Mouse (Mus musculus) left cerebral cortex, postnatal 4 days (tissue): ENCODE measurements around the gene Tes3-ps. TPM values are rescaled to one million over a fixed set of nuclear protein-coding genes. Genes with fewer than 3 reads are reported as not detected.

Source experiments
- DNase-seq: peaks from one replicate; pipeline ENCODE4 v3.0.0-alpha.2; 2022
- intact Hi-C: fragments of 180-260 bp; cut with DNase I; formaldehyde crosslinking; loops from one replicate; pipeline ENCODE4 v1.15.1; 2025
- total RNA-seq, 2 experiments: library from RNA; stranded (reverse); gene quantifications; 2 replicates each; pipeline ENCODE4 v1.2.3; 2021

Gene Tes3-ps
- total RNA-seq, 2 experiments from 2014 or later: 2.4 to 2.8 TPM

DNA sequence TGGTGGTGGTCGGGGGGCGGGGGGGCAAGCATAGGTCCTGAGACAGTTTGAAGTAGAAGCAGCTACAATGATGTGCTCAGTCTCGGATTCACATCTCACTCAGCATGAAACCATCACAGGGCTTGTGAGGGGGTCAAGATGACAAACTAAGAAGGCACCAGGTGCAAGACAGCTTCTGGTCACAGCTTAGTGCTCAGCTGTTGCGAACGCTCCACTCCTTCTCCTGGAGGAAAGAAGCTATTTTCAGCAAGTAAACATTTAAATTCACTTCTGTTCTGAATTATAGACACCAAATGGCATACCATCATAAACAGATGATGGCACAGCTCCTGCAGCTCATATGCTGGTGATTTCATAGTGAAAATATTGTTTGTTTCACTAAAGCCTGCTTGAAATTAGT lies 7.7 kb upstream of the Tes3-ps start:
- intact Hi-C loops: no loop called here
- no peak for DNase-seq

DNA sequence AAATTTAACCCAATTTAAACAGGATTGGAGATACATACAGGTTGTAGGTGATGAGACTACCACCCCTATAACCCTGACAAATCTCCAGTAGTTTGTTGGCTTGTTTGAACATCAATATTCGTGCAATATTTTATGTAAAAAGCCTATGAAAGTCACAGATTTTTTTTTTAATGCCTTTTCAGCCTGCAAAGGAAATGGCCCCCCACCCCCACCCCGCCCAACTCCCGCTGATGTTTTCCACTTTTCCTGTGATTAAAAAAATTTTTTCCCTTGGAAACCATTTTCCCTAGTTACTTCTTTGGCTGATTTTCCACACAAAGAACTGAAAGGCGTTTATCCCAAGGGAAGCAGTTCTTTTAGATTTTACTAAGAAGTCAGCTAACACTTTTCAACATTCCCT lies 11.4 kb downstream of the Tes3-ps start, which contains the start of gene Ecm2:
TSS of gene Ecm2 (plus strand) at position 301 of the 400 bp plus-strand sequence.
- DNase-seq: no peak
- intact Hi-C loops: no loop called here

DNA sequence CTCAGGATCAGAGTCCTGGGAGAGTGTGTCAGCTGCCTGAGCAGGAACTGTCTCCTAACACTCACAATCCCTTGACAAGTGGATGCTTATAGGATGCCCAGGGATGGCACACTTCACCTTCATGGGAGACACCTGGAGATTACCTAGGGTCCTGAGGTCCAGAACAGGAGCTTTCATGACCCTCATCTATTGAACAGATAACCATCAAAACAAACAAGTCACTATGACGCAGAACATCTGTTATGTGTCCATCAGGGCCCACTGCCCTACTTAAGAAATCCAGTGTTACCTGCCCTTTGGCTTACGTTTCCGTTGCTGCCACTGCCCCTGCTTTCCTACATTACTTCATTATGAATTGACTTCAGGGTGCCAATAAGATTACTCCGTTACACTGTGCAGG lies 12.7 kb downstream of the Tes3-ps start:
- no peak for DNase-seq
- intact Hi-C loops: no loop called here

DNA sequence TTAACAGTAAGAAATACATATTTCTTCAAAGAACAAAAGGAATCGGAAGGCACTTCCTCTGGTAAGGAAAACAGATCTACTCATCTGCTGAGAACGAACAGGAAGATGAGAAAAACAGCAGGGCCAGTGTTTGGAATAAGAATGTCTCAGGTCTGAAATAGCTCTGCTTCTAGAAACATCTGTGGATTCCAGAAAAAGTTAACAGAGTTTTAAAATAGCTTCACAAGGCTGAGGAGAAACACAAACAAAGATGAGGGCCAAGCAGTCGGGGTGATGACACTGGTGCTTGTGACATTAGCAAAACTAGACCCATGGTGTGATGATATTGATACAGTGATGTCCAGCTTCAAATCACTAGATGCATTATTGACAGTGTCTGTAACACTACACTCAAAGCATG lies 14.1 kb downstream of the Tes3-ps start:
- no peak for DNase-seq
- intact Hi-C loops: no loop called here

DNA sequence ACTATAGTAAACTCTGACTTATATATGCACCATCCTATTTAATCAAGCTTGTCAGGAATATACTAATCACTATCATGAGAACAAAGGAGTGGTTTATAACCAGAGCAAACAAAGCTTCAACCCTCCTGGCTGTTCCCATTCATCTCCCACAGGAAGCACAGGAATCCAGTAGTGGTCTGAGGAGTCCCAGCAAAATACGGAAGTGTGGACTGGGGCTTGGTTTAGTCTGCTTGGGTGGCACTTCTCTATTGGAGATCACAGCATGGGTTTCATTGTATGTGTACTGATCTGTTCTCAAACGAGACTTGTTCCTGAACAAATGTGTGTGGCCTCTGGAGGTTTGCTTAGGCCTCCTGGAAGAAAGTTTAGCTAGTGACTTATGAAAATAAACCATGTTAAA lies 25.6 kb downstream of the Tes3-ps start:
- intact Hi-C loops: no loop called here
- DNase-seq: no peak

DNA sequence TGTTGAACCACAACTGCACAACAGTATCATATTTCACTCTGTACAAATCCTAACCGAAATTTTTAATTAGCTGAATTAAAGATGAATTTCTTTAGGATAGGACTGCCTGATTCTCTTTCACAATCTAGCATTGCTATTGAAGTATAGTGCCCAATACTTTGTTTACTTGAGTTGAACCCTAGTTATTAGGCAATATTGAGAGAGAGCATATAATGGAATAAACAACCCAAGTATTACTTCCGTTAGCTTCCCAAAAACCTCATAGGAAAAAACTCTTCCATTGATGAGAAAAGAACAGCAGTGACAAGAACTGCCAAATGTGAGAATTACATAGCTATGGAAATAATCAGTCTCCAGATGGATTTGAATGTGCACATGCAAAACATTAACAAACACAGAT lies 33.1 kb downstream of the Tes3-ps start:
- intact Hi-C loops: no loop called here

DNA sequence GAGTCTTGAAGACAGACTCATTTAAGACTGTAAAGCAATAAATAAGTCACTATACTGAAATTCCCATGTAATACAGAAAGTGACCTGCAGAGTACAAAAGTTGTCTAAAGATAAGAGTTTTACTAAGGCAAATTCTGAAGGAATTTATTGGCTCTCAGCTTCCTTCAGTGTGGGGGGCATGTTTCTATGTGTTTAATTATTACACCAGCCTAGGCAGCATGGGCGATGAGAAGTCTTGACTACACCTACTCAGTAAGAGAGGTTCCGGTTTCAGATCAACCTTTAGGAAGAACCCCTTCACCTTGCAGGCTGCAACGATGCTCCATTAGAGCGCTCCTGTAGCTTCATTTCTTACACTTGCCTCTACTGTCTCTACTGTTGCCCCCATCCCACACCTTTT lies 37.5 kb downstream of the Tes3-ps start:
- no peak for DNase-seq
- intact Hi-C loops: no loop called here

More for the DNA sequence above, 33.1 kb downstream of the Tes3-ps start:
- no peak for DNase-seq

DNA sequence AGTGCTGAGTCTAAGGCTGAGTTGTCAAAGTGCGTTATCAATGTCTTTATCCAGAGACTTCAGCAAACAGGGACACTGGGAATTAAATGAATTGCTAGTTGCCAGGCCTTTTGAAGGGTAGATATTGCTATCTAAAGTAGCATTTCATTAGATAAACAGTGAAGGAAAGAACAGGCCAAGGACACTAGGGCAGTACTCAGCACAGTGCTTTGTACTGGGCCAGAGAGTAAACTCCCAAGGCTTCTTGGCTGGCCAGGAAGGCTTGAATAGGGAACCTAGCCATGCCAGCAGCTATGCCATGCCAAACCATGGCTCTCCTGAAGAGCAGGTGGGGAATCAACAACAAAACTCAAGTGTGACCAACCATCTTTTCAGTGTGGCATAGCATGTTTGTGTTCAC lies 43.8 kb downstream of the Tes3-ps start:
- no peak for DNase-seq
- intact Hi-C loops: no loop called here

DNA sequence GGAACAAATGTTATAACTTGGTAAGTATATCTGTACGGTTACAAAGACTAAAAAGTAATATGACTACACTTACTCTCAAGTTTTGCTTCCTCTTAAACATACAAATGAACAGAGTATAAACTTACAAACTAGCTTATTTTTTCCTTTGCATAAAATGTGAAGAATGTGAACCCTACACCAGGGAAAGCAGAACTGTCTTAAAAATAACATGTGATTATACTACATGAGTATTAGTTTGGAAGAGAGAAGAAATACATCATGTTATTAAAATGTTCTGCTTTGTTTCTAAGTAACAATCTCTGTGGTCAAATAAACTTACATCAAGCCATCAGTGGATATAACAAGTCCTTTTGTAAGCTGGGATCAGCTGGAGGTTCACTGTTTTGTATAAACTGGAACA lies 45.6 kb downstream of the Tes3-ps start:
- intact Hi-C loops: no loop called here
- no peak for DNase-seq

DNA sequence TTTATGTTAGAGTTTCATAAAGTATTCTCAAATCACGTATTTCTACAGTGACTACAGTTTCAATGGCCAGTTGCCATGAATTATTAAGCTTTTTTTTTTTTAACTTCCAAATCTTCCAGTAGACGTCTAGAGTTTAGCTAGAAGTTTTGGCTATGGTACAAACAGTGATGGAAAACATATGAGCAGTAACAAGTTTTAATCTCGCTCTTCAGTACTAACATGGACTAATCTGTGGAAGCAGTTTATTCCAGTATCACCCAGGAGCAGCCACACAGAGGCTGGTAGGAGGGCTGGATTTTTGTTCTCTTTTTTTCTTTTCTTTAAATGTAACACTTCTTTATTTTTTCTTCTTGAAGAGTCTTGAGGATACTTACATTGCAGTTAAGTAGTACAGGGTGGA lies 51.2 kb downstream of the Tes3-ps start, which contains the start of gene Aspn:
TSS of gene Aspn (plus strand) at position 165 of the 400 bp plus-strand sequence.
- intact Hi-C loops: no loop called here
- DNase-seq: no peak

DNA sequence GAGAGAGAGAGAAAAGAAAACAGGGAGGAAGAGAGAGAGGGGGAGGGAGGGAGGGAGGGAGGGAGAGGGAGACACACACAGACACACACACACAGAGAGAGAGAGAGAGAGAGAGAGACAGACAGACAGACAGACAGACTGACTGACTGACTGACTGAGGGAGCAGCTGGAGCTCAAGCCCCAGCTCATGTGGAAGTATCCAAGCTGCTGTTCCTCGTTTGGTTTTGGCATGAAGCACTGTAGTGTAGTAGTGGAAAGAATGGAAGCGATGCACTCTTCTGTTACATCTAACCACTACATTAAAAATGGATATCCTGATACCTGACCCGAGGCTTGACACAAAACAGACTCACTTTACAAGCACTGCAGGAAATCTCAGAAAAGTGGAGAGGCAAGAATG lies 52.5 kb downstream of the Tes3-ps start:
- no peak for DNase-seq
- intact Hi-C loops: no loop called here

Other genes starting within 250 kb of the Tes3-ps start
- gene Susd3, start 244.6 kb upstream of the Tes3-ps start, total RNA-seq: under 1 TPM; 0.54 to 0.58 TPM
- gene Fgd3, start 173.0 kb upstream of the Tes3-ps start, total RNA-seq: 10 to 100 TPM; 19.8 to 27.2 TPM
- 10 to 100 TPM; 56.6 to 57.2 TPM for gene Bicd2, start 151.7 kb upstream of the Tes3-ps start, total RNA-seq
- 10 to 100 TPM; 12.7 to 12.8 TPM for gene Ippk, start 72.1 kb upstream of the Tes3-ps start, total RNA-seq
- gene Ecm2, start 11.5 kb downstream of the Tes3-ps start, total RNA-seq: 1 to 10 TPM; 1.7 to 1.9 TPM
- 1 to 10 TPM in 1 of 2 experiments, under 1 TPM in 1; 0.89 to 1.1 TPM for gene Aspn, start 51.1 kb downstream of the Tes3-ps start, total RNA-seq
- 1 to 10 TPM; 1.2 to 1.4 TPM for gene Omd, start 89.1 kb downstream of the Tes3-ps start, total RNA-seq
- gene Ogn, start 114.7 kb downstream of the Tes3-ps start, total RNA-seq: 10 to 100 TPM; 11.3 to 11.4 TPM
- gene Cenpp, start 159.5 kb downstream of the Tes3-ps start, total RNA-seq: 1 to 10 TPM; 2.5 to 3.0 TPM
- gene Nol8, start 159.8 kb downstream of the Tes3-ps start, total RNA-seq: 10 to 100 TPM; 29.2 to 29.3 TPM
- 10 to 100 TPM; 83.6 to 90.5 TPM for gene Iars, start 188.8 kb downstream of the Tes3-ps start, total RNA-seq